Mouse (Mus musculus) left cerebral cortex, postnatal 25 days (tissue): ENCODE results near the gene Atic. TPM values are rescaled to one million over a fixed set of nuclear protein-coding genes. Genes with fewer than 3 reads are reported as not detected.

Experiments
- DNase-seq, 2 experiments: peaks; one replicate each; pipeline ENCODE4 v3.0.0; 2022; ENCODE audit warnings: low spot score in 2 of 2, mixed read lengths in 1 of 2
- intact Hi-C: fragments of 180-260 bp; cut with DNase I; formaldehyde crosslinking; loops from one replicate; pipeline ENCODE4 v1.15.1; 2025
- total RNA-seq, 2 experiments: library from RNA; stranded (reverse); gene quantifications; 2 replicates each; pipeline ENCODE4 v1.2.3; 2021

Atic gene
- total RNA-seq, 2 experiments from 2014 or later: 31.4 to 34.3 TPM

GRCm38 (mm10) chr1:71586658-71587057 is 29.7 kb downstream of the Atic start:
- no peak for DNase-seq
- intact Hi-C loops: no loop called here

- DNase-seq: no peak
- intact Hi-C loops: no loop called here
Observed at GRCm38 (mm10) chr1:71590038-71590437, 33.1 kb downstream of the Atic start.

DNA sequence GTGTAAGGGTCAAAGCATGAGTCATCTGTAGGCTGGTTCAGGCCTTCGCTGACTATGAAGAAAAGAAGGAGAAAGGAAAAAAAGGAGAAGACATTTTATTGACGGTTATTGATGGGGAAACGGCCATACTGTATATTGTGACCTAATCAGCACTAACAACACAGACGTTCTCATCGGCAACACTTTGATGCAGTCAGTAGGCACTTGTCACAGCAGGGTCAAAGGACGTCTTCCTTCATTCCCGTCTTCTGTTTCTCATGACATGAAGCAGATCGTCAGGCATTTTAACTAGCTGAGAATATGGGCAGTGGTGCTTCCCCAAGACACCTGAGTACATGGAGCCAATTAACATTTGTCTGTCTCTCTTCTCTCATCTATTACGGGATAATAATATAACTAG is 36.2 kb downstream of the Atic start:
- intact Hi-C loops: no loop called here
- DNase-seq: no peak

- DNase-seq: no peak
- intact Hi-C loops: no loop called here
Observed at GRCm38 (mm10) chr1:71594268-71594667, 37.3 kb downstream of the Atic start.

- intact Hi-C loops: no loop called here
- no peak for DNase-seq
Observed at GRCm38 (mm10) chr1:71595365-71595764, 38.4 kb downstream of the Atic start.

GRCm38 (mm10) chr1:71605751-71606150 is 48.8 kb downstream of the Atic start:
- intact Hi-C loops: no loop called here
- DNase-seq: no peak

DNA sequence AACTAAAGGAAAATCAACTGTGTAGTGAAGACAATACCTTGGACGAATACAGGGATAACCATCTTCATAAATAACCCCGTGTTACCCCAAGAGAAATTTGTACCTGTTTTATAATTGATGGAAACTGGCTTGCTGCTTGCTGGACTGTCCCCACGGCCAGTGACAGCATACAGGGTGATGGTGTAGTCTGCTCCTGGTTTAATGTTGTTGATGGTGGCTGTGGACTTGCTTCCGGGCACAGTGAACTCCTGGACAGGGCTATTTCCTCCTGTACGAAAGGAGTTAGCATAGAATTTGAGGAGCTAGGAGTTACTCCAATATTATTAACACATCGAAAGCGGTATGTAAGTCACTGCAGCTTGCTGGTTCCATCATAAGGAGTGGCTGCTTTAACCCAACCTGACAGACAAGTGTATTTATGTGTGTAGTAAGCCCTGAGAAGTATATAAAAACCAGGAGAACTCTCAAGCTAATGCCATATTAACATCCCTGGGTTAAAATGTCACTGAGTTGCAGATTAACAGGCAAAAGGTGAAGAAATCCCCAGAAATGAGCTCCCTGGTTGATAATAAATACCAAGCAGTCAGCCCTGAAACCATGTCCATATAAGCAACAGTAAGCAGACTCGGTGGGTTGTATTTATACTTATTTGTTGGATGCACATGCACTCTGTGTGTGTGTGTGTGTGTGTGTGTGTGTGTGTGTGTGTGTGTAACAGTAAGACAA is 49.8 kb downstream of the Atic start:
- DNase-seq: no peak
- intact Hi-C loops: no loop called here

- intact Hi-C loops: no loop called here
- DNase-seq: no peak
Observed at GRCm38 (mm10) chr1:71609057-71609775, 52.3 kb downstream of the Atic start.

GRCm38 (mm10) chr1:71609916-71610315 is 53.0 kb downstream of the Atic start:
- DNase-seq: no peak
- intact Hi-C loops: no loop called here

GRCm38 (mm10) chr1:71612256-71612655 is 55.3 kb downstream of the Atic start:
- intact Hi-C loops: no loop called here

GRCm38 (mm10) chr1:71614545-71615246 is 57.7 kb downstream of the Atic start:
- intact Hi-C loops: no loop called here
- peak in 1 of 2 experiments; percentile 23 for DNase-seq

More at GRCm38 (mm10) chr1:71612256-71612655, 55.3 kb downstream of the Atic start:
- no peak for DNase-seq

DNA sequence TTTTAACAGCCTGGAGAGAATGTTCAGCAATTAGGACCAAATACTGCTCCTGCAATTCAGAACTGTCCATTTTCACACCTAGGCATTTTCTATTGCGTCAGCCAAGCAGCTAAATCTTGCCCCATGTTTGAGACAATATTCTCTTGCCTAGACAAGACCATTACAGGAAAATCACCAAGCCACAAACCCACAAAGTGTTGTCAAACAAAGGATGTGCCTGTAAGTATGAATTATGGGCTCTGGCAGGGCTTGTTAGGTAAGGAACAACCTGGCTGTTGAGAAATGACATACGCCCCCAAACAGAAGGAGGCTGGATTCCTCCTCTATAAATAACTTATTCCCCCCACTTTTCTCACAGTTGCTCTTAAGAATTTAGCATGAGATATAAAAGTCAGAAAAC is 64.6 kb downstream of the Atic start:
- no peak for DNase-seq
- intact Hi-C loops: no loop called here

DNA sequence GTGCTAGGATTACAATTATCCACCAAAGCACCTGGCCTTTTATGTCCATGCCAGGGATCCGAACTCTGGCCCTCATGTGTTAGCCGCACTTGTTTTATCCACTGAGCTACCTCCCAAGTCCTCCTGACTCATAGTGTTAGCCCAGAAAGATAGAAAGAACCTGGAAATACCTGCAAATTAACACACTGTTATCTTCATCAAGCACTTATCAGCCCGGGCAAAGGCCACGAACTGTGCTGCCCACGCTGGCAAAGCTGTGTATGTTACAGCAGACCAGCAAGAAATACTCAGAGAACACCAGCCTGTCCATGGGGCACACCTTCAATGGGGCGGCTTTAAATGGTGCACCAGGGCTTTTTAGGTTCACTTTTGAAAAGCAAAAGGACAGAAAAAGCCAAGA is 66.7 kb downstream of the Atic start:
- intact Hi-C loops: no loop called here
- no peak for DNase-seq

Other genes with a start within 250 kb of the Atic start
- under 1 TPM; 0.25 to 0.28 TPM for gene Abca12, start 142.2 kb upstream of the Atic start, total RNA-seq
- gene Fn1, start 96.0 kb downstream of the Atic start, total RNA-seq: 10 to 100 TPM; 48.9 to 52.3 TPM